Comparison of ENCODE assay signal across 18 mouse cellular contexts in the genomic region with DNA sequence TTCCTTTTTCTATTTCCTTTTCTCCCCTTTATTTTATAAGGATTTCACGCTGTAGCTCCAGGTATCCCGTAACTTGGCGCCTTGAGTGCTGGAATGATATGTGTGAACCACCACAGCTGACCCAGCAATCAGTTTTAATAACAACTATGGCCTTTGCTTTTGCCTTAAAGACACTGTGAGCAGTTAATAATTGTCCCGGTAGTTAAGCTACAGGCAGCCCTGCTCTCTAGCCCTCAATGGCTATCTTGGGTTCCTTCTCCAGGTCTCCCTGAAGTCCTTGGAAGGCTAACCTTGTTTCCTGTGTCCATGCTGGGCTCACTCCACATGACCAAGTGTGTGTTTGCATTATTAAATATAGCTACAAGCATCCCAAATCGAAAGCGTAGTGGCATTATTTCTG.
DNase-seq lines count a peak whose midpoint lies in the region; TF ChIP-seq lines count a peak whose summit lies in the region.
"Had no signal": no experiment of that assay in that cellular context is flagged by ENCODE, and none has a peak within 500 bp of the region (broad histone marks: within the 10 kb centered on the region; RNA-seq: fewer than 3 reads in every experiment).

No protein-coding gene starts in this region.

- no peak overlapping the region for H3K27ac ChIP-seq in kidney, adult 2 months (ENCODE audit: insufficient read depth, low read depth, low read length)
- H3K27ac ChIP-seq: embryonic facial prominence, embryonic 12.5 days; embryonic facial prominence, embryonic 15.5 days; hindbrain, embryonic 12.5 days had no signal

- WGBS in kidney, adult 2 months = 61% methylated on average over 6 of the region's 6 CpGs

- no peak for TF ChIP-seq CTCF in kidney, adult 2 months (conservative IDR thresholded peaks at IDR 0.05; ENCODE audit: insufficient read depth, insufficient read length, low read depth, low read length)

- no peaks in the 10 kb centered on the region for H3K36me3 ChIP-seq in kidney, adult 2 months (ENCODE audit: control insufficient read depth, insufficient read depth, low read length)

- no peak overlapping the region for H3K4me3 ChIP-seq in kidney, adult 2 months (ENCODE audit: insufficient read depth, low read depth, low read length)
- H3K4me3 ChIP-seq: embryonic facial prominence, embryonic 12.5 days; embryonic facial prominence, embryonic 15.5 days; gastrocnemius, adult 2 months; hindbrain, embryonic 12.5 days had no signal

- peaks cover 10% of the 10 kb centered on the region for H3K4me1 ChIP-seq in kidney, adult 2 months (ENCODE audit: control insufficient read depth, insufficient read depth, low read length)
- H3K4me1 ChIP-seq: embryonic facial prominence, embryonic 12.5 days had no signal

- no peak for TF ChIP-seq POLR2A in kidney, adult 2 months (IDR thresholded peaks at IDR 0.05; ENCODE audit: low read depth, low read length)

- no peaks in the 10 kb centered on the region for H3K27me3 ChIP-seq in kidney, adult 2 months (replicated peaks; ENCODE audit: control insufficient read depth, insufficient read depth, low read length)
- H3K27me3 ChIP-seq: embryonic facial prominence, embryonic 12.5 days; embryonic facial prominence, embryonic 15.5 days; hindbrain, embryonic 12.5 days had no signal

- peak; percentile 72 for DNase-seq in kidney, adult 2 months
- DNase-seq in kidney, adult 18-20 months = no peak
- peak; percentile 32 for DNase-seq in kidney, postnatal 14 days
- DNase-seq in kidney, postnatal 4 days = no peak
- DNase-seq in yolk sac, embryonic 10.5 days (ENCODE audit: low spot score) = peak; percentile 29
- no peak for DNase-seq in thymus, postnatal 10 days (ENCODE audit: low spot score in 2 of 2)
- DNase-seq: adrenal gland, adult 2 months; adrenal gland, postnatal 14 days; cerebellum, adult 11 months; cerebellum, adult 2 months; cerebellum, adult 9-11 months; cerebellum, postnatal 25 days; forebrain, postnatal 0 days; heart, adult 11 months had no signal

Comparison
In these comparisons a context has a peak if more than half of its experiments do, and no peak if none do; other contexts are left out.
1. DNase-seq: peak in kidney, adult 2 months (single experiment), kidney, postnatal 14 days (single experiment) and yolk sac, embryonic 10.5 days (single experiment); none in kidney, adult 18-20 months (single experiment), kidney, postnatal 4 days (0 of 2) and thymus, postnatal 10 days (0 of 2).